Mouse (Mus musculus) C2C12 (cell line): ENCODE data around the gene Nfia. TPM values are rescaled to one million over a fixed set of nuclear protein-coding genes. Genes with fewer than 3 reads are reported as not detected.

Experiments
- H3K27me3 ChIP-seq: one replicate; pipeline ENCODE4 v1.6.1; 2011; ENCODE audit not compliant: control insufficient read depth, insufficient read depth, insufficient read length
- H3K36me3 ChIP-seq: one replicate; pipeline ENCODE4 v1.6.1; 2011; ENCODE audit not compliant: control insufficient read depth, insufficient read depth
- H3K4me3 ChIP-seq: one replicate; pipeline ENCODE4 v1.5.1; 2011; ENCODE audit warnings: mild to moderate bottlenecking, control low read depth; ENCODE audit not compliant: poor library complexity, insufficient read depth, severe bottlenecking
- H3K79me2 ChIP-seq: one replicate; pipeline ENCODE4 v1.6.1; 2011; ENCODE audit not compliant: control insufficient read depth, insufficient read depth
- H3K79me3 ChIP-seq: one replicate; pipeline ENCODE4 v1.6.1; 2011; ENCODE audit warnings: low read depth, control low read depth
- H3ac ChIP-seq: one replicate; pipeline ENCODE3; 2011; ENCODE audit warnings: low read depth; ENCODE audit not compliant: control insufficient read depth, insufficient read length
- CEBPB ChIP-seq: IDR thresholded peaks from one replicate; pipeline ENCODE4 v1.6.1; 2011; ENCODE audit warnings: low read depth, mild to moderate bottlenecking, control low read depth, moderate library complexity
- CTCF ChIP-seq: IDR thresholded peaks from one replicate; pipeline ENCODE4 v1.5.1; 2011; ENCODE audit not compliant: control insufficient read depth, insufficient read depth, insufficient read length
- FOSL1 ChIP-seq: IDR thresholded peaks from one replicate; pipeline ENCODE4 v1.8.0; 2011; ENCODE audit warnings: mild to moderate bottlenecking, low read length; ENCODE audit not compliant: poor library complexity, insufficient read depth, severe bottlenecking
- MAX ChIP-seq: IDR thresholded peaks from one replicate; pipeline ENCODE4 v1.6.1; 2011; ENCODE audit warnings: mild to moderate bottlenecking, control low read depth
- MYOD1 ChIP-seq: IDR thresholded peaks from one replicate; pipeline ENCODE4 v1.6.1; 2011; ENCODE audit warnings: low read depth; ENCODE audit not compliant: control insufficient read depth, insufficient read length
- MYOG ChIP-seq: IDR thresholded peaks from one replicate; pipeline ENCODE4 v1.6.1; 2011; ENCODE audit not compliant: control insufficient read depth, insufficient read length; ENCODE audit errors: extremely low read depth
- USF1 ChIP-seq: IDR thresholded peaks from one replicate; pipeline ENCODE4 v1.6.1; 2011; ENCODE audit warnings: low read depth, mild to moderate bottlenecking, control low read depth, moderate library complexity
- polyA plus RNA-seq: library from polyadenylated mRNA; unstranded; fragments of >200 nt; fragmentation: generic; extraction: Trizol; gene quantifications from one replicate; pipeline ENCODE4 v1.2.1, GENCODE M21; 2012; ENCODE audit warnings: missing spikeins

Nfia gene
- polyA plus RNA-seq, 1 experiment: 0.33 TPM

DNA sequence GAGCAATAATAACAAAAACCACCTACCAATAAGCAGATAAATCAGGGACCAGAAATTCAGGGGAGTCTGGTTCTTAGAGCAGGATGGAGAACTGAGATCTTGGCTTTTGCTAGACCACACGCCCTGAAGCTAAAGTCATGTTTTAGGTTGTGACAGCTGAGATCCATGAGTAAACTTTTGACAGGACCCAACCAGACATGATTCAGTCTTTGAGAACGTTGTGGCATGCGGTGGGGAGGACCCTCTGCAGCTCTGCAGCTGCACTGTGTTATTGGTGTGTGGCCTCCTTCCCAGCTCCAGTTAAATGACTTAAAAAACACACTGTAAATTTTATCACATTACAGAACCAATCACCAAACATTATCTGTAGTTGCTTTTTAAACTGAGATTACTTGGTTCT, 87.8 kb downstream of the Nfia start:
- TF ChIP-seq CTCF: no peak
- TF ChIP-seq MAX: no peak
- TF ChIP-seq MYOG: no peak
- no peak for TF ChIP-seq CEBPB
- TF ChIP-seq FOSL1: no peak
- TF ChIP-seq MYOD1: no peak
- no peaks in the 10 kb centered on the region for H3K27me3 ChIP-seq
- no peak overlapping the region for H3ac ChIP-seq

DNA sequence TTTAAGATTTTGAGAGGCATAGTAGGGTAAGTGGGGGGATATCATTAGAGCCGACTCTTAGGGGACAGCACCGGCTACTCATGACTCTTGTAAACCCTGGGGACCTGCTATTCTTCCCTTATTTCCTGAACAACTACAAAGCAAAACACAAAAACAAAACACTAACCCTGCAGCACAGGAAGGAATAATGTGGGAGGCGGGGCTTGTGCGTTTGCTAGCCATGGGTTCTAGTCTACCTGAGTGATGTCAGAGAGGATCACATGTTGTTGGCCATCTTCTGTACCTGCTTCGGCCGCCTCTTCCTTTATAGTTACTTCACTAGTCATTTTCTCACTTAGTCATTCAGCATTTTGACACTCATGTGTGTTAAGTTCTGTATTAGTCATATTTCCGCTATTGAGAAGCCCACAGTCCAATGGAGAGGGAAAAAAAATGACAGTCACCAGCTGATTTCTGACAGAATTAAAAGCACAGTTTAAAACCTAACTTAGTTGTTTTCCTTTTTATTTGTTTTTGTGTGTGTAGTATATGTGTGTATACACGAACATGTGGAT, 88.3 kb downstream of the Nfia start:
- H3K79me3 ChIP-seq: no peaks in the 10 kb centered on the region
- TF ChIP-seq MAX (no peak), CEBPB (no peak), FOSL1 (no peak), USF1 (no peak), CTCF (no peak), MYOD1 (no peak), MYOG (no peak)
- H3K79me2 ChIP-seq: no peaks in the 10 kb centered on the region
- no peak overlapping the region for H3K4me3 ChIP-seq
- no peaks in the 10 kb centered on the region for H3K27me3 ChIP-seq
- no peaks in the 10 kb centered on the region for H3K36me3 ChIP-seq
- no peak overlapping the region for H3ac ChIP-seq

More for the DNA sequence above, 87.8 kb downstream of the Nfia start:
- Histone ChIP-seq H3K4me3 (no peak overlapping the region), H3K79me2 (no peaks in the 10 kb centered on the region), H3K36me3 (no peaks in the 10 kb centered on the region), H3K79me3 (no peaks in the 10 kb centered on the region)

DNA sequence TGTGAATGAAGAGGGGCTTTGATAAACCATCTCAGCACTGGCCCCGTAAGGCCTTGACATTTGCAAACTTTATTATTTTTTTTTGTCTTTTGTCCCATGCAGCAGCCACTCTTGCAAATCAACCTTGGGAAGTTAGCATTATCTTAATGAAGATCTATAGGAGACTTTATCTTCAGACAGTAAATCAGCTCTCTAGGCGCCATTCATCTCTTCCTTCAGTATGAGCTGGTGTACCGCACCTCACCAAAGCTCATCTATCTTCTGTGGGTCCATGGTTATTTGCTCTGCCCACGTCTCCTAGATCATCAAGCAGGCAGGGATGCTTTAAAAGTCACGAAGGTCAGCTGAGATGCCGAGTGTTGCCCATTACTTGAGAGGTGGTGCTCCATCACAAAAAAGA, 89.8 kb downstream of the Nfia start:
- Histone ChIP-seq H3K27me3 (no peaks in the 10 kb centered on the region), H3K79me2 (no peaks in the 10 kb centered on the region), H3ac (no peak overlapping the region), H3K36me3 (no peaks in the 10 kb centered on the region), H3K79me3 (no peaks in the 10 kb centered on the region), H3K4me3 (no peak overlapping the region)
- TF ChIP-seq MYOG: no peak
- no peak for TF ChIP-seq MYOD1
- TF ChIP-seq CEBPB: no peak
- no peak for TF ChIP-seq FOSL1
- TF ChIP-seq MAX: no peak
- TF ChIP-seq CTCF: no peak
- no peak for TF ChIP-seq USF1

DNA sequence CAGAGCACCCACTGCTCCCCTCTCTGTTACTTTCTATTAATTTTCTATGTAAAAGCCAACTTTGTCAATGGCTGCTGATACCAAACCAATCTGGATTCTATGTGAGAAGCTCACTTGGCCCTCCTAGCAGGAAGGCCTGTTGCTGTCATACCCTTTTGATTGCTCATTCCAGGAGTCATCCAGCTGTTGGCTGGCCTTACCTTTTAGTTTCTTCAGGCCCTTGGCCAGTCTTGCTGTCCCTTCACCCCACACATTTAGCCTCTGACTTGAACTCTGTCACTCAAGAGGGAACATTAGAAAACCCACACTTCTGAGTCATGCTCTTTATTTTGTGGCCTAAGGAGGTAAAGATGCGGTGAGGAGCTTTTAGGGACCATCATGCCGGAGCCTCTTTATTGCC, 91.7 kb downstream of the Nfia start:
- TF ChIP-seq CEBPB (no peak), MYOD1 (no peak)
- H3ac ChIP-seq: no peak overlapping the region
- no peaks in the 10 kb centered on the region for H3K27me3 ChIP-seq
- no peaks in the 10 kb centered on the region for H3K79me3 ChIP-seq
- no peaks in the 10 kb centered on the region for H3K79me2 ChIP-seq
- H3K4me3 ChIP-seq: no peak overlapping the region
- H3K36me3 ChIP-seq: no peaks in the 10 kb centered on the region

DNA sequence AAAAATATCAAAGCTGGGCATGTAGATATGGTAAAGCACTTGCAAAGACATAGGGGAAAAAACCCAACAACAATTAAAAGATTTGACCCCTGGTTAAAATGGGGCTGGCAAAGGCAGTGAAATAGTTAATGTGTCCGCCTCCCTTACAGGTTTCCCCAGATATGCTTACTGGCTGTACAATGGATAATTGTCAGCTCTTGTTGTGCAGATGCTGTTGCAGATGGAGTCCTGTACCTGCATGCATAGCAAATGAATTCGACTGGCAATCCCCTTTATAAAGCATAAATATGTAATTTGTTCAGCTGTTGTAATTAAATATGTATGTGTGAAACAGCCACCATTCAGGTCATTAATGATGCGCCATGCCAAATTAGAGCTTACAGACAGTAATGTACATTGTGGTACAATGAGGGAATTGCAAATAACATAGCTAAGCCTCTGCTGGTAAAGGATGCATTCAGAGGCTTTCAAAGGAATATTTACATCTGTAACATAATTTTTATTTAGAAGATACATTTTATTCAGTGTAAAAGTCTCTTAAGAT, 92.9 kb downstream of the Nfia start:
- Histone ChIP-seq H3K36me3 (no peaks in the 10 kb centered on the region), H3K4me3 (no peak overlapping the region), H3K79me2 (no peaks in the 10 kb centered on the region), H3K79me3 (no peaks in the 10 kb centered on the region), H3ac (no peak overlapping the region), H3K27me3 (no peaks in the 10 kb centered on the region)
- TF ChIP-seq MYOG: no peak
- no peak for TF ChIP-seq USF1

DNA sequence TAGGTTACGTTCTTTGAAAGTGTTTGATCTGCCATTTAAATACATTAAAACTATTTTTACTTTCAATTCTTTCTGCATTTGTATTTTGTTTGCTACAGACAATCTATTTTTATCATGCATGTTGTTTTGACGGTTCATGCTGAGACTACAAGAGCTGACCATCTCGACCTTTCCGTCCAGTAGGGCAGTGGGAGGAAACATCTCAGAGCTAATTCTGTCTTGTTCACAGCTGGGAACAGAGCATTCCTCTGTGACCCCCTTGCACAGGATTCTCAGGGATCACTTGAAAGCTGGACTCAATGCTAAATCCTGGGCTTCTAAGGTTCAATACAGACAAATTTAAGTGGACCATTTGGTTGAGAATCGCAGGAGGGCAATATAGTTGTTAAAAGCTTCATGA, 93.9 kb downstream of the Nfia start:
- no peaks in the 10 kb centered on the region for H3K36me3 ChIP-seq
- no peaks in the 10 kb centered on the region for H3K27me3 ChIP-seq
- H3K79me3 ChIP-seq: no peaks in the 10 kb centered on the region
- no peaks in the 10 kb centered on the region for H3K79me2 ChIP-seq
- H3ac ChIP-seq: no peak overlapping the region
- no peak overlapping the region for H3K4me3 ChIP-seq
- TF ChIP-seq FOSL1 (no peak), CEBPB (no peak), CTCF (no peak), MYOD1 (no peak), MYOG (no peak), USF1 (no peak), MAX (no peak)
